ENCODE assay signal across 9 mouse cellular contexts in the genomic region with DNA sequence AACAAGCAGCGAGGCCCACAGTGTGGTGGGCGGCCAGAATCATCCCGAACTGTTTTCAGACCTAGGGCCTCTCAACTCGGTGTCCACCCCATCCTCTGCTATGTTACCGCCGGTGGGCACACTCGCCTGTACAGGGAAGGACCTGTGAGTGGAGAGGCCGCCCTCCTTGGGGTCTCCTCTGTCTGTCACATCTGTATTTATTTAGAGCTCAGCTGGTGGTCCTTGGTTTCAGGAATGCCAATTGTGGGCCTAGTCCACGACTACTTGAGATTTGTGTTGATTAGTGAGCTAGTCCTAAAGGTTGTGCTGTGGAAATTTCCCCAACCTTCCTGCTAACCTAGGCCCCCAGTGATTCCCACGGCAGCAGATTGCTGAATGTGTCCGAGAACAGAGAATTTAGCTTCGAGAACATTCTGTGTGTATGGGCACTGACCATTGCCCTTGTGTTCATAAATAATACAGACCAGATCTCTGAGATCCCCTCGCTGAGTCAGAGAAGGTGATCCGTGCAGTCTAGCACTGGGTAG.
A peak's percentile ranks its signal among the peaks of the same experiment; 100 is the strongest.
DNase-seq lines count a peak whose midpoint lies in the region; ATAC-seq and TF ChIP-seq lines count a peak whose summit lies in the region.
"Had no signal": no experiment of that assay in that cellular context is flagged by ENCODE, and none has a peak within 500 bp of the region (broad histone marks: within the 10 kb centered on the region; RNA-seq: fewer than 3 reads in every experiment).

No protein-coding gene starts in this region.

- H3K27me3 ChIP-seq in heart, embryonic 15.5 days: peaks cover 84% of the 10 kb centered on the region
- H3K27me3 ChIP-seq in E14TG2a.4 (ENCODE audit: insufficient read depth, low read length) (peaks cover 67% of the 10 kb centered on the region), MEL (ENCODE audit: control insufficient read depth in 1 of 2, insufficient read depth in 2 of 2, low read length in 2 of 2) (peaks cover 10 to 12% of the 10 kb centered on the region in 2 experiments; a peak in 3 of 4 replicates)
- peaks cover 7% of the 10 kb centered on the region; the same call in 1 of the 2 replicates for H3K27me3 ChIP-seq in limb, embryonic 14.5 days (ENCODE audit: control insufficient read depth, insufficient read depth, low read length)

- intact Hi-C loops in heart, postnatal 14 days (cut with DNase I): no loop called here

- no peak for TF ChIP-seq EP300 in MEL (IDR thresholded peaks at IDR 0.05; ENCODE audit: low read depth in 1 of 2, low read length in 2 of 2)

- no peak for ATAC-seq in heart, embryonic 15.5 days (replicated peaks; ENCODE audit: insufficient number of reproducible peaks, insufficient read depth, low FRiP score, low read depth)
- ATAC-seq in limb, embryonic 14.5 days (ENCODE audit: low FRiP score, low read depth): peak; percentile 17; the same call in 1 of the 2 replicates

- H3K79me2 ChIP-seq in MEL (ENCODE audit: control insufficient read depth, insufficient read depth, low read length, poor library complexity): no peaks in the 10 kb centered on the region

- no peak overlapping the region for H3K9ac ChIP-seq in heart, embryonic 15.5 days
- H3K9ac ChIP-seq in MEL (ENCODE audit: control insufficient read depth, low read depth, low read length, poor library complexity, severe bottlenecking): peak overlapping the region; percentile 53
- H3K9ac ChIP-seq in limb, embryonic 14.5 days (ENCODE audit: low read depth, low read length, severe bottlenecking): peak overlapping the region; percentile 71; the same call in 1 of the 2 replicates

- 61% methylated on average over 14 of the region's 14 CpGs for whole genome bisulfite sequencing in heart, embryonic 15.5 days
- WGBS in limb, embryonic 14.5 days: 37% methylated on average over 14 of the region's 14 CpGs

- H3K36me3 ChIP-seq in heart, embryonic 15.5 days: no peaks in the 10 kb centered on the region
- H3K36me3 ChIP-seq in E14TG2a.4 (ENCODE audit: insufficient read depth, low read length): no peaks in the 10 kb centered on the region
- no peaks in the 10 kb centered on the region for H3K36me3 ChIP-seq in MEL (ENCODE audit: control insufficient read depth in 1 of 2, insufficient read depth in 2 of 2, low read length in 2 of 2)
- no peaks in the 10 kb centered on the region for H3K36me3 ChIP-seq in limb, embryonic 14.5 days (ENCODE audit: control insufficient read depth, insufficient read depth, low read length)

- no peaks in the 10 kb centered on the region for H3K9me3 ChIP-seq in heart, embryonic 15.5 days (replicated peaks)
- H3K9me3 ChIP-seq in E14TG2a.4 (ENCODE audit: low read length) (no peaks in the 10 kb centered on the region), MEL (replicated peaks; ENCODE audit: insufficient read depth, low read length) (no peaks in the 10 kb centered on the region)
- no peaks in the 10 kb centered on the region for H3K9me3 ChIP-seq in limb, embryonic 14.5 days (ENCODE audit: control insufficient read depth, low read length)

- H3K27ac ChIP-seq in heart, embryonic 15.5 days: no peak overlapping the region
- no peak overlapping the region for H3K27ac ChIP-seq in MEL (ENCODE audit: control insufficient read depth, low read depth, low read length)
- H3K27ac ChIP-seq in limb, embryonic 14.5 days (replicated peaks; ENCODE audit: low read depth, low read length): peak overlapping the region; percentile 73; the same call in 1 of the 2 replicates

- H3K4me3 ChIP-seq in heart, embryonic 15.5 days: no peak overlapping the region
- peak overlapping the region; percentile 76 for H3K4me3 ChIP-seq in E14TG2a.4 (replicated peaks; ENCODE audit: low read length)
- H3K4me3 ChIP-seq in MEL (ENCODE audit: control insufficient read depth in 1 of 2, insufficient read depth in 1 of 2, low read depth in 2 of 2, low read length in 2 of 2): peak overlapping the region; percentile 45 to 52; a peak in 3 of 4 replicates
- peak overlapping the region; percentile 53 for H3K4me3 ChIP-seq in limb, embryonic 14.5 days (replicated peaks; ENCODE audit: low read length)

- H3K4me2 ChIP-seq in heart, embryonic 15.5 days: peak overlapping the region; percentile 95; the same call in 1 of the 2 replicates
- H3K4me2 ChIP-seq in limb, embryonic 14.5 days (replicated peaks; ENCODE audit: low read depth, low read length, severe bottlenecking): peak overlapping the region; percentile 98

- TF ChIP-seq POLR2A in MEL (IDR thresholded peaks at IDR 0.05; ENCODE audit: control insufficient read depth in 1 of 2, insufficient read depth in 1 of 2, low read depth in 1 of 2, low read length in 2 of 2, poor library complexity in 1 of 2): no peak
- no peak for TF ChIP-seq POLR2A in limb, embryonic 14.5 days (IDR thresholded peaks at IDR 0.05; ENCODE audit: borderline replicate concordance, extremely low read depth, insufficient read depth, insufficient read length)

- TF ChIP-seq RAD21 in MEL (IDR thresholded peaks at IDR 0.05; ENCODE audit: low read depth, low read length): no peak

- peaks cover 26% of the 10 kb centered on the region for H3K4me1 ChIP-seq in heart, embryonic 15.5 days (replicated peaks)
- peaks cover 24% of the 10 kb centered on the region for H3K4me1 ChIP-seq in E14TG2a.4 (replicated peaks; ENCODE audit: low read depth, low read length)
- no peaks in the 10 kb centered on the region for H3K4me1 ChIP-seq in MEL (ENCODE audit: control insufficient read depth in 1 of 2, insufficient read depth in 2 of 2, low read length in 2 of 2)
- peaks cover 35% of the 10 kb centered on the region for H3K4me1 ChIP-seq in limb, embryonic 14.5 days (ENCODE audit: control insufficient read depth, insufficient read depth, low read length)

- TF ChIP-seq CTCF in E14TG2a.4 (conservative IDR thresholded peaks at IDR 0.05; ENCODE audit: low read length) (no peak), MEL (IDR thresholded peaks at IDR 0.05 in 2 of 3, conservative IDR thresholded peaks at IDR 0.05 in 1 of 3; ENCODE audit: control insufficient read depth in 1 of 3, insufficient read depth in 1 of 3, low read depth in 2 of 3, low read length in 3 of 3, poor library complexity in 1 of 3, severe bottlenecking in 1 of 3) (no peak)

- DNase-seq in heart, postnatal 14 days: no peak
- DNase-seq in MEL (ENCODE audit: low read depth, low spot score): peak; percentile 25
- DNase-seq in limb, embryonic 14.5 days (ENCODE audit: low spot score): no peak
- DNase-seq in layer of hippocampus, adult 11-12 months (ENCODE audit: low spot score): no peak
- DNase-seq in cerebellum, postnatal 4 days (ENCODE audit: low spot score in 2 of 2): no peak
- DNase-seq: kidney, postnatal 14 days; right cerebral cortex, adult 18-20 months had no signal

TF ChIP-seq in MEL, 35 proteins besides CTCF, POLR2A, EP300 and RAD21:
- no peak for TF ChIP-seq HCFC1 (IDR thresholded peaks at IDR 0.05; ENCODE audit: low read depth, low read length)
- no peak for TF ChIP-seq POLR2AphosphoS5 (IDR thresholded peaks at IDR 0.05; ENCODE audit: borderline replicate concordance, low read depth, low read length)
- no peak for TF ChIP-seq UBTF (IDR thresholded peaks at IDR 0.05; ENCODE audit: borderline replicate concordance, insufficient read depth, low read depth, low read length)
- TF ChIP-seq MYC (IDR thresholded peaks at IDR 0.05; ENCODE audit: low read depth, low read length): no peak
- TF ChIP-seq ZNF384 (IDR thresholded peaks at IDR 0.05; ENCODE audit: low read depth, low read length): no peak
- TF ChIP-seq POLR2AphosphoS2 (IDR thresholded peaks at IDR 0.05; ENCODE audit: low read length): no peak
- no peak for TF ChIP-seq ELF1 (IDR thresholded peaks at IDR 0.05; ENCODE audit: low read depth, low read length)
- no peak for TF ChIP-seq TAL1 (IDR thresholded peaks at IDR 0.05; ENCODE audit: low read length)
- no peak for TF ChIP-seq TBP (IDR thresholded peaks at IDR 0.05; ENCODE audit: low read depth, low read length)
- TF ChIP-seq E2F4 (IDR thresholded peaks at IDR 0.05; ENCODE audit: borderline replicate concordance, low read depth, low read length): no peak
- no peak for TF ChIP-seq ZKSCAN1 (IDR thresholded peaks at IDR 0.05; ENCODE audit: low read depth, low read length)
- TF ChIP-seq GATA1 (IDR thresholded peaks at IDR 0.05; ENCODE audit: low read depth, low read length): no peak
- TF ChIP-seq ZMIZ1 (IDR thresholded peaks at IDR 0.05; ENCODE audit: low read depth, low read length): no peak
- TF ChIP-seq MYB (IDR thresholded peaks at IDR 0.05; ENCODE audit: low read depth, low read length): no peak
- no peak for TF ChIP-seq MEF2A (IDR thresholded peaks at IDR 0.05; ENCODE audit: extremely low read depth, insufficient replicate concordance, low read depth, low read length, poor library complexity, severe bottlenecking)
- no peak for TF ChIP-seq SMC3 (IDR thresholded peaks at IDR 0.05; ENCODE audit: low read depth, low read length)
